Mouse (Mus musculus) megakaryocyte, adult 5-6 weeks (primary cell): ENCODE measurements around the gene Siah3. TPM values are rescaled to one million over a fixed set of nuclear protein-coding genes. Genes with fewer than 3 reads are reported as not detected.

Source experiments
- total RNA-seq, 2 experiments: library from RNA; stranded (forward) in 1 of 2; stranded (reverse) in 1 of 2; fragments of 153-499, 151-499 nt in 1 of 2; fragments of 221-1000, 200-1000 nt in 1 of 2; gene quantifications; 2 replicates each; pipeline versions ENCODE4 v1.2.3 to v1.2.4; 2015 to 2017

Gene Siah3
- total RNA-seq, 2 experiments from 2014 or later: not detected

Other genes starting within 250 kb of the Siah3 start
- gene Cpb2, start 213.7 kb upstream of the Siah3 start, total RNA-seq (2015): not detected in 2 replicates
- not detected in 2 replicates for gene Cpb2, start 213.7 kb upstream of the Siah3 start, total RNA-seq (2017)
- gene Zc3h13, start 171.6 kb upstream of the Siah3 start, total RNA-seq (2015): 15.2 and 17.8 TPM in 2 replicates
- gene Zc3h13, start 171.6 kb upstream of the Siah3 start, total RNA-seq (2017): 16.4 and 19.1 TPM in 2 replicates
- gene Spert, start 137.1 kb downstream of the Siah3 start, total RNA-seq (2015): not detected in 2 replicates
- gene Spert, start 137.1 kb downstream of the Siah3 start, total RNA-seq (2017): not detected in 2 replicates
- gene Erich6b, start 186.3 kb downstream of the Siah3 start, total RNA-seq (2015): not detected in 2 replicates
- gene Erich6b, start 186.3 kb downstream of the Siah3 start, total RNA-seq (2017): not detected in 2 replicates